Mouse (Mus musculus) liver, postnatal 0 days (tissue): ENCODE data around the gene Unc13c. TPM values are rescaled to one million over a fixed set of nuclear protein-coding genes. Genes with fewer than 3 reads are reported as not detected.
A peak's percentile ranks its signal among the peaks of the same experiment; 100 is the strongest.

ENCODE experiments used
- ATAC-seq: fragments of 200-750 bp; cut with Nextera tagmentation; 2 replicates; pipeline ENCODE4 v1.8.0; 2017; ENCODE audit warnings: mild to moderate bottlenecking, moderate library complexity
- DNase-seq: peaks from one replicate; pipeline ENCODE4 v3.0.0-alpha.2; 2016
- H3K27ac ChIP-seq: fragments of 300-500 bp; sonication (generic); 2 replicates; pipeline ENCODE4 v1.5.1; 2014; ENCODE audit warnings: antibody characterized with exemption, moderate library complexity, mild to moderate bottlenecking, low read depth
- H3K27me3 ChIP-seq: fragments of 300-500 bp; sonication (generic); 2 replicates; pipeline ENCODE4 v1.6.1; 2014; ENCODE audit warnings: low read length, control low read depth, mixed read lengths; ENCODE audit not compliant: insufficient read depth
- H3K36me3 ChIP-seq: fragments of 300-500 bp; sonication (generic); replicated peaks from 2 replicates; pipeline ENCODE4 v1.6.1; 2014; ENCODE audit warnings: mild to moderate bottlenecking, control low read depth, low read length, moderate library complexity, mixed read lengths; ENCODE audit not compliant: insufficient read depth
- H3K4me1 ChIP-seq: fragments of 300-500 bp; sonication (generic); 2 replicates; pipeline ENCODE4 v1.6.1; 2014; ENCODE audit warnings: antibody characterized with exemption, mild to moderate bottlenecking, control low read depth; ENCODE audit not compliant: insufficient read depth
- H3K4me2 ChIP-seq: fragments of 300-500 bp; sonication (generic); 2 replicates; pipeline ENCODE4 v1.6.1; 2014; ENCODE audit warnings: low read depth, mild to moderate bottlenecking, low read length, moderate library complexity, mixed read lengths
- H3K4me3 ChIP-seq: fragments of 300-500 bp; sonication (generic); 2 replicates; pipeline ENCODE4 v1.5.1; 2014; ENCODE audit warnings: low read depth, low read length
- H3K9ac ChIP-seq: fragments of 300-500 bp; sonication (generic); replicated peaks from 2 replicates; pipeline ENCODE4 v1.6.1; 2014; ENCODE audit warnings: mild to moderate bottlenecking, moderate library complexity
- H3K9me3 ChIP-seq: fragments of 300-500 bp; sonication (generic); 2 replicates; pipeline ENCODE4 v1.6.1; 2016; ENCODE audit warnings: mild to moderate bottlenecking, control low read depth, low read length, mixed read lengths
- CTCF ChIP-seq: sonication (generic); IDR thresholded peaks from 2 replicates; pipeline ENCODE4 v1.5.1; 2016; ENCODE audit warnings: antibody characterized with exemption, low read depth
- EP300 ChIP-seq: IDR thresholded peaks from 2 replicates; pipeline ENCODE4 v1.6.1; 2016; ENCODE audit warnings: antibody characterized with exemption, low read depth, mild to moderate bottlenecking
- WGBS: fragments of 180-500 bp; shearing (Covaris S2); extraction: QIAGEN DNeasy Blood & Tissue Kit; methylation state at CpG from one replicate; pipeline ENCODE4 v1.1.7; 2014; ENCODE audit not compliant: insufficient replicate concordance; 5-methylcytosine and 5-hydroxymethylcytosine counted together
- polyA plus RNA-seq: library from polyadenylated mRNA; unstranded; fragments of >200 nt; fragmentation: Nextera tagmentation; extraction: Ambion mirVana; gene quantifications from 2 replicates; pipeline ENCODE4 v1.2.1, GENCODE M21; 2015

Gene Unc13c
- polyA plus RNA-seq, 1 experiment from 2014 or later, result 0.04 TPM

- DNase-seq (no peak), ATAC-seq (no peak)
- Histone ChIP-seq H3K4me3 (no peak overlapping the region), H3K27ac (no peak overlapping the region), H3K27me3 (no peaks in the 10 kb centered on the region), H3K9me3 (no peaks in the 10 kb centered on the region), H3K9ac (no peak overlapping the region), H3K4me2 (no peak overlapping the region), H3K36me3 (no peaks in the 10 kb centered on the region), H3K4me1 (no peaks in the 10 kb centered on the region)
- 50% methylated on average over 1 of the region's 1 CpGs for WGBS
- TF ChIP-seq EP300, result no peak
- no peak for TF ChIP-seq CTCF
Observed at GRCm38 (mm10) chr9:73603921-73604320, 364.8 kb downstream of the Unc13c start.

- no peak for TF ChIP-seq CTCF
- TF ChIP-seq EP300, result no peak
- Histone ChIP-seq H3K9ac (no peak overlapping the region), H3K4me1 (no peaks in the 10 kb centered on the region), H3K27ac (no peak overlapping the region), H3K4me3 (no peak overlapping the region), H3K9me3 (no peaks in the 10 kb centered on the region), H3K4me2 (no peak overlapping the region), H3K27me3 (no peaks in the 10 kb centered on the region), H3K36me3 (no peaks in the 10 kb centered on the region)
- 51% methylated on average over 4 of the region's 4 CpGs for WGBS
- DNase-seq (no peak), ATAC-seq (no peak)
Observed at GRCm38 (mm10) chr9:73565558-73565957, 403.2 kb downstream of the Unc13c start.

- no peak overlapping the region for H3K4me2 ChIP-seq
- no peaks in the 10 kb centered on the region for H3K9me3 ChIP-seq
- no peak overlapping the region for H3K27ac ChIP-seq
- ATAC-seq (no peak), DNase-seq (no peak)
- H3K4me3 ChIP-seq, result no peak overlapping the region
- H3K9ac ChIP-seq, result no peak overlapping the region
- WGBS, result 50% methylated on average over 5 of the region's 5 CpGs
- H3K36me3 ChIP-seq, result no peaks in the 10 kb centered on the region
- TF ChIP-seq EP300 (no peak), CTCF (no peak)
- H3K4me1 ChIP-seq, result no peaks in the 10 kb centered on the region
- H3K27me3 ChIP-seq, result no peaks in the 10 kb centered on the region
Observed at GRCm38 (mm10) chr9:73560037-73560436, 408.7 kb downstream of the Unc13c start.

- Histone ChIP-seq H3K27ac (no peak overlapping the region), H3K4me1 (no peaks in the 10 kb centered on the region), H3K4me2 (no peak overlapping the region), H3K4me3 (no peak overlapping the region), H3K9me3 (no peaks in the 10 kb centered on the region), H3K36me3 (no peaks in the 10 kb centered on the region), H3K27me3 (no peaks in the 10 kb centered on the region), H3K9ac (no peak overlapping the region)
- ATAC-seq (no peak), DNase-seq (peak; percentile 56)
- no peak for TF ChIP-seq EP300
- peak; percentile 75 for TF ChIP-seq CTCF
- 60% methylated on average over 2 of the region's 2 CpGs for WGBS
Observed at GRCm38 (mm10) chr9:73557805-73558204, 411.0 kb downstream of the Unc13c start.

GRCm38 (mm10) chr9:73555354-73555753, 413.4 kb downstream of the Unc13c start:
- TF ChIP-seq CTCF, result no peak
- TF ChIP-seq EP300, result no peak
- no peaks in the 10 kb centered on the region for H3K27me3 ChIP-seq
- ATAC-seq, result no peak
- DNase-seq, result no peak
- no peaks in the 10 kb centered on the region for H3K4me1 ChIP-seq
- H3K9ac ChIP-seq, result no peak overlapping the region
- no peak overlapping the region for H3K4me3 ChIP-seq
- WGBS, result 74% methylated on average over 6 of the region's 6 CpGs
- H3K4me2 ChIP-seq, result no peak overlapping the region
- H3K27ac ChIP-seq, result no peak overlapping the region
- H3K36me3 ChIP-seq, result no peaks in the 10 kb centered on the region
- H3K9me3 ChIP-seq, result no peaks in the 10 kb centered on the region

GRCm38 (mm10) chr9:73472568-73472967, 496.2 kb downstream of the Unc13c start:
- TF ChIP-seq CTCF, result no peak
- TF ChIP-seq EP300, result no peak

GRCm38 (mm10) chr9:73462027-73462426, 506.7 kb downstream of the Unc13c start:
- Histone ChIP-seq H3K4me3 (no peak overlapping the region), H3K9me3 (no peaks in the 10 kb centered on the region), H3K4me2 (no peak overlapping the region), H3K27ac (no peak overlapping the region), H3K36me3 (no peaks in the 10 kb centered on the region), H3K9ac (no peak overlapping the region), H3K27me3 (no peaks in the 10 kb centered on the region), H3K4me1 (no peaks in the 10 kb centered on the region)
- DNase-seq, result no peak
- 66% methylated on average over 2 of the region's 2 CpGs for WGBS
- no peak for TF ChIP-seq EP300
- no peak for TF ChIP-seq CTCF
- ATAC-seq, result no peak

More at GRCm38 (mm10) chr9:73472568-73472967, 496.2 kb downstream of the Unc13c start:
- no peak overlapping the region for H3K27ac ChIP-seq
- H3K4me1 ChIP-seq, result no peaks in the 10 kb centered on the region
- ATAC-seq (no peak), DNase-seq (no peak)
- 46% methylated on average over 3 of the region's 3 CpGs for WGBS
- H3K9ac ChIP-seq, result no peak overlapping the region
- H3K27me3 ChIP-seq, result no peaks in the 10 kb centered on the region
- no peaks in the 10 kb centered on the region for H3K36me3 ChIP-seq
- no peaks in the 10 kb centered on the region for H3K9me3 ChIP-seq
- no peak overlapping the region for H3K4me3 ChIP-seq
- no peak overlapping the region for H3K4me2 ChIP-seq
